Mouse (Mus musculus) fibroblast of lung, adult 2 months (primary cell): ENCODE data around the gene Syngr4.
"Not testable (repeated sequence)": the region's sequence is repeated elsewhere in the genome, so short reads cannot be mapped to it uniquely, and the experiment has no call there.

Experiments used
- DNase-seq: peaks from one replicate; pipeline ENCODE4 v3.0.0-alpha.2; 2011; ENCODE audit warnings: low read depth

Syngr4 gene

DNA sequence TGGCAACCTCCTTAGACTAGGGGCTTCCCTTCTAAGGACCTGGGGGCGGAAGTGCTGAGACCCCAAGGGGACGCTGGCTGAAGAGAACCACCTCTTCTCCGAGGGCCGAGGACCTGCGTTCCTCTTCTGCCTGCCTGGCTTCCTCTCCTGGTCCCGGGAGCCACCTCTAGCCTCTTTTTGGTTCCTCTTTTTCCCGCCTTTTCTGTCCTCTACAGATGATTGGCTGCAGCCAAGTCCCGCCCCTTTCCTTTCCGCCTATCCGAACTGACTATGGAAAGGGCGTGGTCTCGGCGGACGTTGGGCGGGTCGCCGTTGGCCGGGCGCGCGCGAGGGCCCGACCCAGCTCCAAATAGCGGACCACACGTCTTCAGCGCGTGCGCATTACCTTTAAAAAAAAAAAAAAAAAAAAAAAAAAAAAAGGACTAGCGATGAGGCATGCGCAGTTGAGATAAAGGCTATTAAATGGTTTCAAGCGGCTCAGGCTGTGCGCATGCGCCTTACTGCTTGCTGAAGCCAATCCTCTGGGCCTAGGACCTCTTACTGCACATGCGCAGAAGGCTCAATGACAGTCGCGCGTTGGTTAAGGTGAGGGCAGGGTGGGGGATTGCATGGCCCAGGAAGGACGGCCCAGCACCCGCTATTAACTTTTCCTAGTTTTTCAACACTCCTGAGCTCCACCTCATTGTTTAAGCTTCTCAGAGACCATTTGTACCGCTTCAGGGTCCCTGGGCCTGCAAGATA lies at the start of gene Syngr4, which contains the start of gene Tmem143:
Syngr4 (minus strand) TSS at position 198 of the 741 bp plus-strand sequence.
Tmem143 (plus strand) TSS at position 425 of the 741 bp plus-strand sequence.
- peak; percentile 96 for DNase-seq

DNA sequence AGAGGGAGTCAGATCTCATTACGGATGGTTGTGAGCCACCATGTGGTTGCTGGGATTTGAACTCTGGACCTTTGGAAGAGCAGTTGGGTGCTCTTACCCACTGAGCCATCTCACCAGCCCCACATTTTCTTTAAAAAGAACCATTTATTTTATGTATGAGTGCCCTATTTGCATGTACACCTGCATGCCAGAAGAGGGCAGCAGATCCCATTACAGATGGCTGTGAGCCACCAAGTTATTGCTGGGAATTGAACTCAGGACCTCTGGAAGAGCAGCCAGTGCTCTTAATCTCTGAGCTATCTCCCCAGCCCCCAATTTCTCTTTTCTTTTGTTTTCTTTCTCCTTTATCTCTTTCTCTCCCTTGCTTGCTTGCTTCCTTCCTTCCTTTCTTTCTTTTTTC lies 46.8 kb upstream of the Syngr4 start:
- DNase-seq, result not testable (repeated sequence)

DNA sequence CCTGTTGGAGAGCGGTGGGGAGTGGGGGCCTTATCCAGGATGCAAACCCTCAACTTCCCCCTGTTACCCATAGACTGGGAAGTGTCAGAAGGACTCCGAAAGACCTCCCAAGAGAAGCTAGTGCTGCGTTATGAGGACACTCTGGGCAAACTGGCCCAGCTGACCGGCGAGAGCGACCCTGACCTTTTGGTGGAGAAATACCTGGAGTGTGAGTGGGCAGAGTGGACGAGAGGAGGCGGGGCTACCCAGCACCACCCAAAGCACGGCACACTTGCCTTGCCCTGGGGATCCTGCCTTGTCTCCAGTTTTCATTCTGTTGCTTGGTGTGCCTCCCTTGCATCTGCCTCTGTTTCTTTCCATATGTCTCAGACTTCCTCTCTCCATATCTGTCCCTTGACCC lies 45.5 kb upstream of the Syngr4 start:
- DNase-seq, result no peak

DNA sequence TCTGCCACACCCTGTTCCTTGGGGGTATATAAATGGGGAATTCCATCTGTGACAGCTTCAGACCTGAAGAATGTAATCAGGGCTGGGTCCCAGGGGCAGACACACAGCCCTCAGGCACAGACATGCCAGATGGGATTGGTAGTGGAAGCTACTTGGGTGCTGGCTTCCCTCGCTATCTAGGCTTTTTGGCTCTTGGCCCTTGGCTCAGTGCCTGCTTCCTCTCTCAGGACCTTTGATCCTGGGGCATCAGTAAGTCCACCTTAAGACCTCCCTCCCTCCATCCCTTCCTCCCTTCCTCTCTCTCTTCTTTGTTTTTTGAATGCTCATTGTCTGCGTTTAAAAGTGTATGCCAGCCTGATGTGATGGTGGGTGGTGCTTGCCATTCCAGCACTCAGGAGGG lies 43.3 kb upstream of the Syngr4 start:
- DNase-seq, result no peak

DNA sequence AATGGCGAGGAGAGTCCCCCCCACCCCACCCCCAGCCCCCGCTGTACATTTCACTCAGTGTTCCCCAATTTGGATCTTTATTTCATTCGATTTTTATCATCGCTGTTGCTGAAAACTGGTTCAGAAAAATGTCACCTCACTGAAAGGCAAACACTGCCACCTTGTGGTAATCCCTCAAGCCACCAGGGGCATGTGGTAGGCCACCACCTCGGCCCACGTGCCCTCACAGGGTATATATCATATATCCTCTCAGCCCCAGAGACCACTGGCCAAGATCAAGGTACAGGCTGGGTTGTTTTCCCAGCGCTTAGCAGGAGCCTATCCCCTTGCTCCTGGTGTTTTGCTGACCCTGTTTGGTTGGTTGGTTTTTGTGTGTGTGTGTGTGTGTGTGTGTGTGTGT lies 38.6 kb upstream of the Syngr4 start:
- DNase-seq, result no peak

DNA sequence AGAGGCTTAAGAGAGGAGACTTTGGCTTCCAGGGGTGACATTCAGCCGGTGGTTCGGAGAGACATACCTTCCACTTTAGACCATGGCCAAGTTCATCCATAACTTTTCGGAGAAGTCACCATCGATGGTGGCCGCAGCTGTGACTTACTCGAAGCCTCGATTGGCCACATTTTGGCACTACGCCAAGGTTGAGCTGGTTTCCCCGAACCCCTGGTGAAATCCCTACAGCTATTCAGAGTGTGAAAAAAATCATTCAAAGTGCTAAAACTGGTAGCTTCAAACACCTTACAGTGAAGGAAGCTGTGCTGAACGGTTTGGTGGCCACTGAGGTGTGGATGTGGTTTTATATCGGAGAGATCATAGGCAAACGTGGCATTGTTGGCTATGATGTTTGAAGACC lies 37.3 kb upstream of the Syngr4 start:
- not testable (repeated sequence) for DNase-seq

DNA sequence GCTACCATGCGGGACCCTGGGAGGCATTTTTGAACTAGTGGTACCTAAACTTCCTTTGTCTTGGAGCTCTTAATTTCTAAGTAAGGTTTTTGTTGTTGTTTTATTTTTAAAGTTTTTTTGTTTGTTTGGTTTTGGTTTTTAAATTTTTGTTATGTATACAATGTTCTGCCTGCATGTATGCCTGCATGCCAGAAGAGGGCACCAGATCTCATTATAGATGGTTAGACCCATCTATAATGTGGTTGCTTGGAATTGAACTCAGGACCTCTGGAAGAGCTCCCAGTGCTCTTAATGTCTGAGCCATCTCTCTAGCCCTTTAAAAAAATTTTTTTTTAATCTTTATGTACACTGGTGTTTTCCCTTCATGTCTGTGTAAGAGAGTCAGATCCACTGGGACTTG lies 33.2 kb upstream of the Syngr4 start:
- no peak for DNase-seq

DNA sequence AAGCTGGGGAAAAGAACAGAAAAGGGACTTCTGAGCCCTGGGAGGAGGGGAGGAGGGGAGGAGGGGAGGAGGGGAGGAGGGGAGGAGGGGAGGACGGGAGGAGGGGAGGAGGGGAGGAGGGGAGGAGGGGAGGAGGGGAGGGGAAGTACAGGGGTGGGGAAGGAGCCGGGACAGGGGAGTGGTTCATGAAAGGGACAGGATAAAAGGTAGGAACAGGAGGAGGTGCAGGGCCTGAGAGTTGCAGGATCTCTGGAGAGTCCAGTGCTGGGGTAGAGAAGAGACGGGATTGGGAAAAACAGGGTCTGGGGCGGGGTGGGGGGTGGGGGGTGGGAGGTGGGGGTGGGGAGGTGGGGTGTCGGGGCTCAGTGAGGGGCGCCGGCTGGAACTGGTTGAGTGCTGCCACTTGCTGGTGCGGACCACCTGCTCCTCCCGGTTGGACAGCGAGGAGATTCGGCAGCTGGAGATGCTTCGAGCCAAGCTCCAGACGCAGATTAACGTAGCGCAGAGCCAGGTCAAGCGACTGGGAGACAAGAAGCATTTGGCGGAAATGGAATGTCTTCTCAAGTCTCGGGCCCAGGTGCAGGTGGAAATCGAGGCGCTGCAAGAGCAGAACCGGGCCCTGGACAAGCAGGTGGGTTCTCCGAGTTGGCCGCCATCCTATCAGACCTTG lies 32.2 kb upstream of the Syngr4 start:
- no peak for DNase-seq

DNA sequence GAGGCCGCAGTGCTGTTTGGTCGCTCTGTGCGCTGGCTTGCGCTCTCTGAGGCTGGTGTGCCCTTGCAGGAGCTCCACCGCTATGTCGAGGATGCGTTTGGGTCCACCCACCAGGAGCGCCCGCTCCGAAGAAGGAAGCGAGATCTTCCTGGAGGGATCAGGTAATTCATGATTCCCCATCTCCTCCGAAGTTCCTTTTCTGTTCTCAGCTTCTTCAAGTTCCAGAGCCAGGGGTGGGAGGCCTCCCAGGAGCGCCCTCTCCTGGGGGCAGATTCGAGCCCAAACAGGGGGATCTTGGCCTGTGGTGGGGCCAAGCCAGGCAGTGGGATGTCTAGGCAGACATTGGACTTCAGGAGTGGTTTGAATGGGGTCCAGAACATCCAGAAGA lies 27.9 kb upstream of the Syngr4 start:
- DNase-seq, result no peak

DNA sequence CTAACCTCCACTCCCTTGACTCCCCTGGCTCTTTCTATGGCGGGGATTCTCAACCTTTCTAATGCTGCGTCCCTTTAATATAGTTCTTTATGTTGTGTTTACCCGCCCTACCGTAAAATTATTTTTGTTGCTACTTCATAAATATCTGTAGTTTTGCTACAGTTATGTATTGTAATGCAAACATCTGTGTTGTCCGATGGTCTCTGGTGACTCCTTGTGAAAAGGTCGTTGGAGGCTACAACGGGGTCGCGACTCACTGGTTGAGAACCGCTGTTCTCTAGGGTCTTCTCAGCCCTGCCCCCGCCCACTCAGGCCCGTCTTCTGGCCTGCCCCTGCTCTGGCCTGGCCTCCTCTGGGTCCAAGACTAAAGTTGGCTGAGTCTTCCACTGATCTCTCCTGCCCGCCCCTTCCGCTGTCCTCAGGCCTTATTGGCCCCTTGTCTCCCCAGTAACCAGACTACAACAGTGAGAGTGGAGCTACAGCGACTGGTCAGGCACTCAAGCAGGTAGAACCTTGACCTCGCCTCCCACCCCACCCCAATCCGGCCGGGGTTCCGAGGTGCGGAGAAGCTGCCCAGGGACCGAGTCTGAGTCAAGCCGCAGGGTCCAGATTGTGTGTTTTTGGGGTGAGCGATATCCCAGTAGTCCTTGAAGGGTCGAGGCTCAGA lies 27.4 kb upstream of the Syngr4 start, which contains the start of gene Ccdc114:
Ccdc114 (plus strand) TSS at position 311 of the 667 bp plus-strand sequence.
- DNase-seq, result no peak

DNA sequence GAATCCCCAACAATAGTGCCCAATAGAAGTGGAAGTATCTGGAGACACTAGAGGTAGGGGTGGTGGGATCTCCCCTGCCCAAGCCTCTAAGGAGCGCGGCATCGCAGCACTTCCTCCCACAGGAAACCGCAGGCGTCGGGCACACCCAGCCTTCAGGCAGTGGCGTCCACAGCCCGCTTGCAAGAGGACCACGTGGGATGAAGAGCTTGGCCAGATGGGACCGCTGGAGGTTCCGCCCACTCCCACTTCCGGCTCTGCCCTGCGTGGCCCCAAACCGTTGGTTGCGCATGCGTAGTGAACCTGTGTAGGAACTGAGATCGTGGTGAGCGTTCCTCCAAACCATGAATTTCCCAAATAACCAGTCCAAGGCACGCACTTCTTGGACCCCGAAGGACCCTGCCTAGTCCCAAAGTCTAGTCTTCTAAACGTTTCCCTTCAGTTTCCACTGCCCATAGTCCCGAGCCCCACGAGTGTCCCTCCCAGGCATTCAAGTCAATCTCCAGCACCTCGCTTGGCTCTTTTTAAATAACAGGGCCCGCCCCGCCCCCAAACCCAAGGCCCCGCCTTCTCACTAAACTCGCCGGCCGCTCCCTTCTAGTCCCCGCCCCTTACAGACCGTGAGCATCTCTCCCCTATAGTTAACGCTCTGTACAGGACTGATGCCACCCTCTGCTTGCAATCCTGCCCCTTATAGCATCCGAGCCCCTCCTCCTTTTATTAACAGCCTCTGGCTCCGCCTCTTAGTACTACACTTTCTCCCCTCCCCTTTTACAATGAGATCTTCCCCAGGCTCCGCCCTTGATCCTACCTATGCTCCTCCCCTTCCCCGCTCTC lies 26.6 kb upstream of the Syngr4 start:
- peak; percentile 97 for DNase-seq

DNA sequence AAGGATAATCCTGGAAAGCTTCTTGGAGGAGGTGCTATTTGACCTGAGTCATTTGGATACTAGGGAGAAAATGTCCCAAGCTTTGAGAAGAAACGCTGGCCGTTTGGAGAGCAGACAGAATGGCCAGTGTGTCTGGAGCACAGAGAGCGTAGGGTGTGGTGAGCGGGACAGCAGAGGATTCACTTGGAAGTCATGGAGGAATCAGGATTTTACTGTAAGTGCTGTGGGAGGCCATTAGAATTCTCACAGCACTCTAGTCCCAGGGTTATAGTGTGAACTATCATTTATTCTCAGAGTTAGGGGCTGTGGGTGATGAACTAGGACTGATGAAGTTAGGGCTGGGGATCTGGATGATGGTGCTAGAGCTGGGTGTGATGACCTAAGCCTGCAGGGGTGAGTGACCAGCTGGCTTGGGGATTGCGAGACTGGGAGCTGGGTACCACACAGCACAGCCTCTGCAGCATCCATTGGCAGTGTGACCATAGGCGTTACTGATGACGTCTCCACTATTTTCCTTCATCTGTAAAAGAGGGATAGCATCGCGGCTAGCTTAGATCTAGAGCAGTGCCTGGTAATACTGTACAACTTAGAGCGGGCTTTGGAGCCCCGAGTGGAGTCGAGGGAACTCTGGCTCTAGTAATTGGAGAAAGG lies 25.6 kb upstream of the Syngr4 start:
- no peak for DNase-seq

DNA sequence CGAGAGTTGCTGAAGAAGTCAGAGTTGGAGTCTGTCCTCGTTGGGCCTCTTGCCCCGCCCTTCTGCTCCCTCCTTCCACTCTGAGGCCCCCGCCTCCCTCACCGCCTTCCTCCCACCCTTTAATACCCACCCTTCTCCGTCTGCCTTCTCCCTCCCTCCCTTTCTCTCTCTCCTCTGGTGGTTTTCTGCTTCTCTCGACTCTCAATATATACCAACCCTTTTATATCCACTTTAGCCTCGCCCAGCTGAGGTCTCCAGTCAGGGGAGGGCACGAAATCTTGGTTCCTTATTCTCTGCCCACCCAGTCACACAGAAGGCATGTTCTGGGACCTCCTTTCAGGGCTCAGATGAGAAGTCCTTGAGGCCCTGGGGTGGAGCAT lies 24.7 kb upstream of the Syngr4 start, which contains the start of gene Emp3:
Emp3 (minus strand) TSS at position 163 of the 380 bp plus-strand sequence.
- DNase-seq, result no peak

DNA sequence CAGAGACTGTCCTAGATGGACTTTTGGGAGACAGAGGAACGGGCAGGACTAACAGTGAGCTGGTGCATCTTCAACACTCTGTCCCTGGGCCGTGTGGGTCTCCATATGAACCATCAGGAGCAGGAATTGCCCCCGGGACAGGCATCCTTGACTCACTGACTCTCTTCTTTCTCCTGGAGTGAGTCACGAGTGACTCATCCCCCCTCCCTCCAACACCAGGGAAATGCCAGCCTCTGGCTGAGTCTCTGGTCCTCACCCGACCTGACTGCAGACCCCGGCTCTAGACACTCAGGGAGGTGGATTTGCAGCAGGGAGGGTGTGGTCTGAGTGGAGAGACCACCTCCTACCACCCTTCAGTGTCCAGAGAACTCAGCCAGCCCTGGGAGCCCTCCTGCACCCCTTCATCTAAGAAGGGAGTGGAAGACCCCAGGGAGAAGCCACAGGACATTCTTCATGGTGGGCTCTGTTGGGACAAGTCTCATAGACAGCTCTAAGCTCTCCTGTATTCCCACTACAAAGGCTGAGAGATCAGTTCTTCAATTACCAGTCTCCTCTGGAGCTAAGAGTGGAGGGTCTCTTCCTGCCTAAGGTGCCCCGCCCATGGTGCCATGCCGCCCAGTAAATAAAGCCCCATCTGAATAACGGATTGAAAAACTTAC lies 24.2 kb upstream of the Syngr4 start:
- DNase-seq, result no peak

DNA sequence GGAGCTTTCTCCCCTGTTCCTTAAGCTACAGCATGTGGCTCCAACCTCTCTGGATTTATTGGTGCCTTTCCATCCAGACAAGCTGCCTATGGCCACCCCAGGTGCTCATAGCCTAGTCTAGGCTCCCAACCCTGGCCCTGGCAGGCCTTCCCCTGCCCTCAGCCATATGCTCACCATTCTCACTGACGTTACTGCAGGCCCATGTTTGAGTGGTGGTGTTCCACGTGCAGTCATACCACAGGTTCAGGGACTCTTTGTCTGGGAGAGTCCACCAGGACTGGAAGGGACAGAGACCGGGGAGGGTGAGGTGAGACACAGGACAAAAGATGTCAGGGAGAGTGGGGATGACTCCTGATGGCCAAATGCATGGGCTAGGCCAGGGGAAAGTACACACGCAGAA lies 23.2 kb upstream of the Syngr4 start:
- no peak for DNase-seq

DNA sequence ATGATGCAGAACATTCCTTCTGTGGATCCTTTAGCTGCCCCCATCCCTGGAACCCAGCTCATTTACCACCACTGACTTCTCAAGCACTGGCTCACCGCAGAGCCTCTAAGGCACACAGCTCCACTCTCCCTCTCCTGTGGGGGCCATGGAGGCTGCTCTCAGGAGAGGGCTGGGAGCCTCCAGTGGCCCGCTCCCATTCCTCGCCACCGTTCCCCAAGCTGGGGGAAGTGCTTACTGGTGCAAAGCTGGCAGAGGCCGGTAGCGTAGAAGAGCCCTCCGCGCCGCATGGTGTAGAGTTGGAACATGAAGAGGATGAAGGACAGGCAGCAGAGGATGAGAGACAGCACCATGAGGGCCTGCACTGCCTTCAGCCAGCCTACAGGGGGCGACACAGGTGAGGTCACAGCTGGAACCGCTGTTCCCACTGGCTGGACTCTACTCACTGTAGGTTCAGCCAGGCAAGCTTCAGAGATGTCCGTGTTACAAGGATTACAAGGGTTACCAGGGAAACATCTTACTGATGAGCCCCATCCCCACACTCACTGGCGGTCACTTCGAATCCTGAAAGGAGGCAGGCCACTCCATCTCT lies 22.7 kb upstream of the Syngr4 start:
- DNase-seq, result no peak

DNA sequence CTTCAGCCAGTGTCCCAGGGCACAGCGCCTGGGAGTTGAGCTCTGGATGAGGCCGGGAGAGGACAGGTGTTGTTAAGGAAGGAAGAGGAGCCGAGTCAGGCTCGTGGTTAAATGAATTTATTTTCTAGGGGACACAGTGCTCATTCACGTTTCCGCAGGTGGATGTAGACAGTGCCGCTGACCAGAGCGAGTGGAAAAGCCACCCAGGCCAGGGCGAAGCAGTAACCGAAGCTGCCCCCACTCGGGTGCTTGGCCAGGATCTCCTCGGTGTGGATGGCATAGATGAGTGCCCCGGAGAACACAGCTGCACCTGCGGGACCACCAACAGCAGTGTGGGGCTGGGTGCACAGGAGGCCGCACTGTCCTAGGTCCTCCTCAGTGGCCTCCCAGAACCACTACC lies 21.4 kb upstream of the Syngr4 start:
- DNase-seq, result no peak

DNA sequence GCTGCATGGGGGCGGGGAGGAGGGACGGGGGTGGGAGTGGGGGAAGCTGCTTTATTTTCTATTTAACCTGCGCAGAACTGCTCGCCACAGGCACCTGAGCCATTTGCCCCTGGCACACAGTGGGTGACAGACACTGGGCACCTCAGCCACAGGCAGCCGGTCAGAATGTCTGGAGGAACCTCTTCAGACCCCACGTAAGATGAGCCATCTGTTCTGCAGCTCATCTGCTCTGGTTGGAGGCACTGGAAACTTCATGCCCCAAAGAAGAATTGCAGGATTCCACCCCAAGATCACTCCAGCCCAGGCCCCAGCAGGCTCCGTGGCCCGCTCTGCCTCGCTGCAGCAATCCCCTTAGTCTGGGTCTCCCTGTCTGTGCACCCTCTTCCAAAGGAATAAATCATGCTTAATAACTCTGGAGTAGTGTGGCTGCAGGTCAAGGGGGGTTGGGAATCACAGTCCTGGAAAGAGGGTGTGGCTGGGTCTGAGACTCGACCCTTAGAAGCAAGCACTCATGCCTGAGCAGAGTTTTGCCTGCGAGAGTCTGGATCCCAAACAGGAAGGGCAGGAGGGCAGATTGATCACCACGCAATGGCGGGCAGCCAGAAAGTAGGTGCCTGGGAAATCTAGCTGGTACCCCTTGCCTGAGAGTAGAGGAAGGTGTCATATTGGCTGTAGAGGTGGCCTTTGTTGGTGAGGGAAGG lies 20.6 kb upstream of the Syngr4 start:
- no peak for DNase-seq

DNA sequence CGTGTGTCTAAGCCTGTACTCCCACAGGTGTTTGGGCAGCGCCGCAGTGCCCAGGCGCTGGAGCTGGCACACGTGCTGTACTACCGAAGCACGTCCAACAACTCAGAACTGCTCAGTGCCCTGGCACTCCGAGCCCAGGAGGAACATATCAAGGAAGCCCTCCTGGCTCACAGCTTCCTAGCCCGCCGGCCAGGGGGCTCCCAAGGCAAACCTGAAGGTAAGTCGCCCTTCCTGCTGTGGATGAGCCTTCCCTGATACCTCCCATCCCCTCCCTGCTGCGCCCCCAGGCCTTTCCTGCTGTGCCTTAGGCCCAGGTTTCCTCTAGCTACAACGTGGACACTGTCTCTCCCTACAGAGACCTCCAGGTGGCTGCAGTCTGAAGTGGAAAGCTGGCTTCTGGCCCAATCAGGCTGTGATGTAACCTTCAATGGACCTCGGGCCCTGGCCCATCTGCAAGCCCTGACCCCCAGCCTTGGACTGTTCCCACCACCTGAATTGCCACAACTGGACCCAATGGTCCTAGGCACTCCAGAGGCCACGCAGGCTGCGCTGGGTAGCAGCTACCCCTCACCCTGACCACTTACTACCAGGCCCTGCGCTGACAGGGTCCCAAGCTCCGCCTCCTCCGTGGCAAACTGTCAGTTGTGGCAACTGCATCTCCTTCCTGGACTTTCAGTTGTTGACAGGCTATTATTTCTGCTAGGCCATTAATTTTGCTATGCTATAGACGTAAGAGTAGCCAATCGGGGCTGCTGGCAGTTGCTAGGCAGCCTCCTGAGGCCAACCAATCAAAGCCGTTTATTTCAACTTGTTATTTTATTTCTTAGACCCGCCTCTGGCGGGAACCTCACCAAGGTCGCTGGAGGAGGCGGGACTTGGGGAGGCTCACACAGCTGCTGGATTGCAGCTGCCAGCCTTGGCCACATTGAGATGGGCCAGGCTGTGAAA lies 19.8 kb upstream of the Syngr4 start:
- DNase-seq, result no peak
